Mouse (Mus musculus) liver, embryonic 14 days (tissue): ENCODE results near the gene Nt5e. TPM values are rescaled to one million over a fixed set of nuclear protein-coding genes. Genes with fewer than 3 reads are reported as not detected.

Experiments used
- polyA plus RNA-seq: library from polyadenylated mRNA; depleted of rRNA; stranded (reverse); fragments of >200 nt; gene quantifications from 2 replicates; pipeline ENCODE4 v1.2.3, GENCODE M21; 2012; rRNA removed

Gene Nt5e
- 4.2 and 5.5 TPM in 2 replicates for polyA plus RNA-seq

DNA sequence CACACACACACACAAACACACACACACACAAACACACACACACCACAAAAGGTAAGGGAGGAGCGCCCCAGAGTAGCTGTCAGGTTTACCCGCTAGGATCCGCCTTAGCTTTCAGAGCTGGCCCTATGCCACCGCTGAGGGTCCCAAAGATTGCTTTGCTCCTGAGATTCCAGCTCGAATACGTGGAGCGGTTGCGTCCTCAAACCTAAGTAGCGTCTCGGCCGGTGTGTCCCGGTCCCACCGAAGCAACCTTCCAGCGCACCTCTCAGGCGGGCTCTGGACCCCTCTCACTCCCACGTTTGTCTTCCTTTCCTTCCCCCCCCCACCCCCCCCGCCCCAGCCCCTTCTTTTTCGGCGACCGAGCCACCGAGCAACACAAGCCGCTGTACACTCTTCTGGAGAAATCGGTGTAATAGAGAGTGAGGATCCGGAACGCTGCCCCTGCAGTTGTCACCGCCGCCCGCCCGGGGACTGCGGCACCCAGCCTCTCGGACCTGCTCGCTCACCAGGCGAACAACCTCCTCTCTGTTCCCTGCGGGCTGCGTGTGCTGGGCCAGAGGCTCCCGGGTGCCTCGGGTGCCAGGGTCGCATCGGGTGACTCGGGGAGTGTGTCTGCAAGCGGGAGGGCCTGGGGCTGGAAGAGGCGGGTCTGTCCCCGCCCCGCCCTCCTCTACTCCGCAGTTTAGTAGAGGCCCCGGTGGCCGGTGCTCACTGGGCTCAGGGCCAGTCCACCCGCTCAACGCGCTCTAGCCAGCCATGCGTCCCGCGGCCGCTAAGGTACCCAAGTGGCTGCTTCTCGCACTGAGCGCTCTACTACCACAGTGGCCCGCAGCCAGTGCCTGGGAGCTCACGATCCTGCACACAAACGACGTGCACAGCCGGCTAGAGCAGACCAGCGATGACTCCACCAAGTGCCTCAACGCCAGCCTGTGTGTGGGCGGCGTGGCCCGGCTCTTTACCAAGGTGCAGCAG, at the start of gene Nt5e:
Gene Nt5e, plus strand, starts transcription at position 268 of the 972 bp plus-strand sequence.

Other genes starting within 250 kb of the Nt5e start
- gene Snx14, start 111.8 kb downstream of the Nt5e start, polyA plus RNA-seq: 9.0 and 10.0 TPM in 2 replicates
- 0.29 TPM in 1 of 2 replicates, not detected in the other for gene Gm20537, start 129.4 kb downstream of the Nt5e start, polyA plus RNA-seq
- gene Syncrip, start 155.4 kb downstream of the Nt5e start, polyA plus RNA-seq: 16.6 and 30.1 TPM in 2 replicates
- gene Zfp949, start 220.8 kb downstream of the Nt5e start, polyA plus RNA-seq: 4.0 and 4.4 TPM in 2 replicates